Mouse (Mus musculus): ENCODE results near the gene Mlf1.

Mlf1 gene

DNA sequence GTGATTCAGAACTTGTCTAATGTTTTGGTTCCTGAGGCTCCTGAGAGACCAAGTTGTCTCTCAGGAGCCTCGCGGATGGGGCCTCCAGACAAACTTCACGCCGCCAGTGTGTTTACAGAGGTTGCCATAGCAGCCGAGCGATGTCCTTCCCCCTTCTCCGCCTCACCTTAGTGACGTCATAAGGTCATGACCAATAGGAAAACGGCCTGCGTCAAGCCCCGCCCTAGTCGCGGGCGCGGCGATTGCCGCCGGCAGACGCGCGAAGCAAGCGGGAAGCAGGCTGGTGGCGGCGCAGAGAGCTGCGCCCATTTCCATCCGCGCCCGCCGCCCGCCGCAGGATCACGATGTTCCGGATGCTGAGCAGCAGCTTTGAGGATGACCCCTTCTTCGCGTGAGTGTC lies at the start of gene Mlf1:
Gene Mlf1, plus strand, starts transcription at position 226 of the 400 bp plus-strand sequence.
- peak; percentile 93 to 97 for DNase-seq (ENCODE audit: inconsistent age in 2 of 2, low spot score in 1 of 2)

DNA sequence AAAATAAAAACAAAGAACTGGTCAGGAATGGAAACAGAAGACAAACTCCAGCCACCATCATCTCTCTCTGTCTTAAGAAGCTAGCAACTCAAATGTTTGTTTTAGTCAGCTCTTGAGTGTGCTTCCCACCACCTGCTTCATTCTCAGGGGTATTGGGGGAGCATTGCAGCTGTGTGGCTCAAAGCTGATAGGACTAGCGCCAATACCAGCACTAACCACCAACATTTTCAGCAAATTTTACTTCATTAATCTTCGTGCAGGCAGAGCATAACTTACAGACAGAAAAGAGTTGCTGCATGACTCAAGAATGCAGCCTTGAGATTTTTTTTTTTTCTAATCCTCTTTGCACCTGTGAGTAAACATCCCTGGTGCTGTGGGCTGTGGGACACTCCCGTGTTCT lies 34.3 kb upstream of the Mlf1 start:
- no peak for DNase-seq (ENCODE audit: inconsistent age in 2 of 2, low spot score in 1 of 2)

DNA sequence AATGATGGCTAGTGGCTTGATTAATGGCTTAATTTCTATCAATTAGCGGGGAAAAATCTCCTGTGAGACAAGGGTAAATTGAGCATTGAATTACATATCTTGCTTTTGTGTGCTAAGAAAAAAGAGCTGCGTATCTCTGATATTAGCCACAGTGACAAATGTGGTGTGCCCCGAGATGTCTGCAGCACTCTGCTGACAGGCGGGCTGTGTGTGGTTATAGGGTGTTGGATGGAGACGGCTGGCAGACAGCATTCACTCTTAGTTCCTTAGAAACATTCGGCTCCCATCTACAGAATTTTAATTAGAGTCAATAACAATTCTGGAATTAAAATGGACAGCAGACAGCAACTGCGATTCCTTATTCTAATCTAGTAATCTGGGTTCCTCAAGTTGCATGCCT lies 33.0 kb upstream of the Mlf1 start:
- no peak for DNase-seq (ENCODE audit: inconsistent age in 2 of 2, low spot score in 1 of 2)

DNA sequence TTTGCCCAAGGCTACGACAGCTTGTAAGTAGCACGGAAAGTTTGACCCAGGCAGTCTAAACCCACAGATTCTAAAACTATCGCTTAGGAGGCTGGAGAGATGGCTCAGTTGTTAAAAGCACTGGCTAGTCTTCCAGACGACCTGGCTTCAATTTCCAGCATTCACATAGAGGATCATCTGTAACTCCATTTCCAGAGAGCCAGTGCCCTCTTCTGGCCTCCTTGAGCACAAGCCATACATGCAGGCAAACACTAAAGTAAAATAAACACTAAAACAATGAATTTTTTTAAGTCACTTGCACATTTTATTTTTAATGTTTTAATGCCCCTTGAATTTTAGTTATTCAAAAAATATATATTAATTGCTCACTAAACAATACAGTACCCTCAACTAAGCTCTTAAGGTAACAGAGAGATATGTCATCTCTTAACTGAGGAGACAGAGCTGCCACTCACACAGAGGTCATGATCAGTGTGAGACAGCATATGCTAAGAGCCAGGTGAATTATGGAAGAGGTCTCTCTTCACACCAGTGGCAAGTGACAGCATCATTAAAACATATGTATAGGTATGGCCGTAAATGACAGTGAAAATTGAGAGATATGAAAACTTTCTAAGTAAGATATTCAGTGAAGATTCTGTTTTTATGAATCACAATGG lies 30.8 kb upstream of the Mlf1 start:
- peak in 1 of 2 experiments; percentile 18 for DNase-seq (ENCODE audit: inconsistent age in 2 of 2, low spot score in 1 of 2)

DNA sequence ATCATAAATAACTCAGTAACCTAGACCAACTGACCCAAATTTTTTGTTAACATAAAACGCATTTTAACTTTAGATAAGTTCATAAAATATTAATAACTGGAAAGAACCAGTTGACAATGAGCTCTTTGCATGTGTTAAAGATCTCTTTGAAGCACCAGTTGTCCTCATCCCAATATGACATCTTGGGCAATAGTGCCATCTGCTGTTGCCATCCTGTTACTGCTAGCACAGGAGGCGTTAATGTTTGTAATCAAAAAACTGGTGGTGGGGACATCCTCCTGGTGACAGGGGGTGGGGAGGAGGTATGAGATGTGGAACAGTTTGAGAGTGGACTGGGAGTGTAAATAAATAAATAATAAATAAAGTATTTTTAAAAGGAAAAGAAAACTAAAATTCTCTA lies 29.3 kb upstream of the Mlf1 start:
- DNase-seq (ENCODE audit: inconsistent age in 2 of 2, low spot score in 1 of 2) = peak; percentile 31 to 79

DNA sequence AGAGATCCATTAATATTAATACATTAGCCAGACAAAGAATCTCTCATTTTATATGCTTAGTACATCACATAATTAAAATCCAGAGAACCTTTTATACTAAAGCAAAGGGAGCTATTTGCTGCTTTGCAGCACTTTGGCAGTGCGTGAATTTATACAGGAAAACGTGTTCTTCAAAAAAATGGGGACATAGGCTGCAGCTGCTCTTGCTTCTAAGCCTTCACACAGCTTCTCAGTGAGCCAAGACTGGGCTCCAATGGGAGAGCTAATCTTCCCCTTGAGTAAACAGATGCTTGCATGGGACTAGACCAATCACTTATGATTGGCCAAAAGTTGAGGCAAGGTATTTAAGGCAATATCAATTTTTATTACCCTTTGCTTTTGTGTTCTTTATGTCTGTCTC lies 27.2 kb upstream of the Mlf1 start:
- no peak for DNase-seq (ENCODE audit: inconsistent age in 2 of 2, low spot score in 1 of 2)

DNA sequence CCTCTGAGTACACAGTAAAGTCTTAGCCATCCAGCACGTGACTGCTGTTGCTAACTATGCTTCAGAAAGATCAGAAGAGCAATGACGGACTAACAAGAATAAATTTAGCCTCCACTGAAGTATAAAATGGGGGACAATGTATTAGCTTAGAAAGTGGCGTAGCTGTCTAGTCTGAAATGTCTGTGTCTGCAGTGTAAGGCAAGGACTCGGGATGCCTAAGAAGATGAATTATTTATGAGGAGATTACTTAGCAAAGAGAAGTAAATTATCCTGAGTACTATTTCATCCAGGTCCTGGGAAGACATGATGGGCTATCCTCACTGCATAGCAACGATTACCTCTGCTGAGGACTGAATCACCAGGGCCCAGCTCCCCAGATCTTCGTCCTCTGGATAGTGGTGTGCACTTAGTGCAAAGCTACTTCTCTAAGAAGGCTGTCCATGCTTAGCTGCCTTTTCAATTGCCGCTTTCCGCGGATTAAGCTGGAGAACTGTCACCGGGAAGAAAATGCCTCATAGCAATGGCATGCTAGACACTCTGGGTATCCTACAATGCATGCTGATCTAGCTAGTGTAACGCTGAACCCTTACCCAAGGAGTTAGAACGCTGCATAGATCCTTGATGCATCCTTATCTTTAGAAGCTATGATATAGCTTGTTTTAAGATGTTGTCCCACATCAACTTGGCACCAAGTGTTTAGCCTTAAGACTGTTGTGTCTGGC lies 22.3 kb upstream of the Mlf1 start:
- no peak for DNase-seq (ENCODE audit: inconsistent age in 2 of 2, low spot score in 1 of 2)

DNA sequence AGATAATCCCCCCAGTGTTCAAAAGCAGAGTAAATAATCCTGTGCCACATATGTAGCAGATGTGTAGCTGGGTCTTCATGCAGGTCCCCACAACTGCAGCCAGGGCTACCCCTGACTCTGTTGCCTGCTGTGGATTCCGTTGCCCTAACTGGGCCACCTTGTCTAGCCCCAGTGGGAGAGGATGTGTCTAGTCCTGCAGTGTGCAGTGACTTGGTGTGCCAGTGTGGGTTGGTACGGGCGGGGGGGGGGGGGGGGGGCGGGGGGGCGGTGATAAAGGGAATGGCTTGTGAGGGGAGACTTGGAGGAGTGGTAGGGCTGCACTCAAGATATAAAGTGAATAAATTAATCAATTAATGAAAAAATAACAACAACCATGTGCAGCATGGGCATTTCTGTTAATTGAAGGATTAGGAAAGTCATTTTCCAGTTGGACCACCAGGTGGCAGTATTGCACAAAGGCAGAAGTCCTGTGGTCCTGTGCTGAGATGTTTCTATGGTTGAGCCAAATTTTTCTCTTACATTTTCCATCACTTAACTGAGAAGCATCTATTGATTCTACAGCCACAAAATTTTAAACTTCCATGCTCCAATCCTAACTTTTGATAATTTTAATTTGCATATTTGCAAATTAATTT lies 21.7 kb upstream of the Mlf1 start:
- peak; percentile 36 to 74 for DNase-seq (ENCODE audit: inconsistent age in 2 of 2, low spot score in 1 of 2)

DNA sequence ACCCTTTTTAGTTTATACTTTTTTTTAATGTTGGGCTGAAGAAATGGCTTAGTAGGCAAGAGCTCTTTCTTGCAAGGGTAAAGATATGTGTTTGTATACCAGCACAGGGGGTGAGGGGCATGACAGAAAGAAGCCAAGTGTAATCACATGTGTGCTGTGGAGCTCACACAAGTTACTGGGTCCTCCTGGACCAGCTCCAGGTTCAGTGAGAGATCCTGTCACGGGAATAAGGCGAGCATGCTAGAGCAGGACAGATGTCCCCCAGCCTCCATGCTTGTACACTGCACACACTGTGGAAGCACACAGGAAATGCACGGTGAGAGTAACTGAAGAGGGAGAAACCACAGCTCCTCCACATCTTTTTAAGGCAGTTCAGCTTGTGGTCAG lies 21.1 kb upstream of the Mlf1 start:
- DNase-seq (ENCODE audit: inconsistent age in 2 of 2, low spot score in 1 of 2) = no peak

DNA sequence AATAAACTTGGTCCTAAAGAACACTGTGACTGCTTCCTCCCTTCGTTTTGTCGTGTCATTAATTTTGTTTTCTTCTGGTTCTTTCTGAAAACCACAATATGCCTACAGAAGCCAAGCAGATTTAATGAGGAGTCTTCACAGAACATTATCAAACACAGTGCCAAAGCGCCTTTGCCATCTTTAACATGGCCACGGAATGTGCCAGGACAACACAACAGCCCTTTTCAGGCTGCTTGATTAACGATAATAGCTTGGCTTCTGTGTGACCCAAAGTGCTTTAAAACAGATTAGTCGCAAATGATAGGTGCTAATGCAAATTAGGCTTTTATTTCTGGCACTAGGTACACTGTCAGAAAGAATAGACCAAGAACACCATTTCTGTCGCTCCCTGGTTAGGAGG lies 15.5 kb upstream of the Mlf1 start:
- no peak for DNase-seq (ENCODE audit: inconsistent age in 2 of 2, low spot score in 1 of 2)

DNA sequence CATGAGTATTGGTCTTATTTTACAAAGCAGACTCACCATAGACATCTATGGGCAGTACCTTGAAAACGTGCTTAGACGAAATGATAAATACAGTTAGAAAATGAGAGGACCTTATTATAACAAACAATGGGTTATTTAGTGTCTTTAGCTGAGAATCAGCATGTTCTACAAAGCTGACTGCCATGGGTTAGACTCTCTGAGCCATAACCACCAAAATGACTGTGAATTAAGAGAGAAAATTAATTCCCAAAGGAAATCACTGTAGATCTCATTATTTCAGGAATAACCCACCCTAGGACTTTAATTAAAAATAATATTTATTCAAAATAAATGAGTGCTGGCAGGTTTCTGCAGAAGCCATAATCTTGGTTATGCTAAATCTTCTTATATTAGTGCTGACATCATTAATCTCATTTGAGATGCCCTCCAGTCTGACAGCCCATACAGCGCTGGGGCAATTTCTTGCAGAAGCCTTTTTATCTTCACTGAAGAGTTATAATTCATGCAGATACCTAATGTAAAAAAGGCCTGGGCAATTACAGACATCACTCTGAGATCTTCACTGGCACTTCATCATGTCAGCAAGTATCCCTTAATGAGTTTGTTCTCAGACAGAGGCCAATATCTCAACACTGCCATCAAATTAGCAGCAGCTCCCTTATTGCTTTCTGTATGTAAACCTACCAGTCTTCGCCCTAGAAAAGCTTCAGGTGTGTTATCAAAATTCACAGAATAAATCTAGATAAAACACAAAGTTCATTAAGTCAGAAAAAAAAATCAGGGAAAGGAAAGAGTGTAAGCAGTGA lies 7.6 kb upstream of the Mlf1 start:
- no peak for DNase-seq (ENCODE audit: inconsistent age in 2 of 2, low spot score in 1 of 2)

DNA sequence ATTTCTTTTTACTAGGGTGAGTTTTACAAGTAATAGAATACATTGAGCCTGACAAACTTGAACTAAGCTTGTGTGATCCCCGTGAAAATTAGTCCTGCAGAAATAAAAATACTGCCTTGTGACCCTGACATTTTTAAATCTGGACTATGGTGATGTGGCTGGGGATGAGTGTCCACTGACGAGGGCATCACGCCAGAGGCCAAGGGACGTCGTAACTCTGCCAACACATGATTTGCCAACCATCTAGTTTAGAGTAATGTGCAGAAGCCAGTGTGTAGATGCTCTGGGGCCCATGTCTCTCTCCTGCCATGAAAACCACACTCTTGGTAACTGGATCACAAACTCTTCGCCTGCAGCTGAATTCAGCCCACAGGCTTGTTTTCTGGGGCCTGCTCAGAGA lies 6.4 kb upstream of the Mlf1 start:
- DNase-seq (ENCODE audit: inconsistent age in 2 of 2, low spot score in 1 of 2) = peak; percentile 88 to 92

DNA sequence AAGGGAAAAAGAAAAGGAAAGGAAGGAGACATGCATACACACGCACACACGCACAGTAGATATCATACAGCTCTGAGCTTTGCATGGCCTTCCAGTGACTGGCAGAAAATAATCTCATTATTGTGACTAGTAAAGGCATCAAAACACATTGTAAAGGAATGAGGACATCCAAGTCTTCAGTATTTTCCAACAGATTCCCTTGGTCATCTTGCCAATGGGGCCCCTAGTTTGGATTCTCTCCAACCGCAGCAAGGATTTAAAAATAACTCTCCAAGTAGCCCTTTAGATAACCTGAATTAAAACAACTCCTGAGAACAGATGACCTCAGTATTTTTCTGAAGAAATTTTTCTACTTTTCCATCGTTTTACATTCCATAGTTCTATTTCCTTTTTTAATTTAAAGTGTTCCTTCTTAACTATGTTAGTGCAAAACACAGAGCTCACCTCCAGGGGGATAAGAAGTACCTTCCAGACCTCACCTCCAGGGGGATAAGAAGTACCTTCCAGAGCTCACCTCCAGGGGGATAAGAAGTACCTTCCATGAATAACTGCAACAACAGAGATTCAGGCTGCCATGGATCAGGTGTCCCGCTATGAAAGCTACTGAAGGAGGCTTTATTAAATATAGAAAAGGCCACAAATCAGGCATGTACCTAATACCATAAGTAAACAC lies 4.4 kb upstream of the Mlf1 start:
- no peak for DNase-seq (ENCODE audit: inconsistent age in 2 of 2, low spot score in 1 of 2)

DNA sequence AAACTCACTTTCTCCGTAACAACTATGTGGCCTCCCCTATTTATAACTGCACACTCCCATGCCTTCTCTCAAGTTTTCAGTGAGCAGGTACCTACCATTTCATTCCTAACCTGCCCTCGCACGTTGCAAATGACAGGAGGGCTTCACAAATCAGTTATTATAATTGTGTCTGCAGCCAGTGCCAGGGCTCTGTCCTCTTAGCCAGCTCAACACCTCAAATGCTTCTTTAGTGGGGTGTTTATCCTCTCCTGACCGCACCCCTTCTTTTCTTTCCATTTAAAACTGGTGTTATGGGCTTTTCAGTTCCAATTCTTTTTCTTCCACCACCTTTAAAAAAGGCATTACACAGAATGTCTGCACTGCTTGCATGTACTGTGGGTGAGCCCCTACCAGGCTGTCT lies 1.7 kb upstream of the Mlf1 start:
- DNase-seq (ENCODE audit: inconsistent age in 2 of 2, low spot score in 1 of 2) = no peak

DNA sequence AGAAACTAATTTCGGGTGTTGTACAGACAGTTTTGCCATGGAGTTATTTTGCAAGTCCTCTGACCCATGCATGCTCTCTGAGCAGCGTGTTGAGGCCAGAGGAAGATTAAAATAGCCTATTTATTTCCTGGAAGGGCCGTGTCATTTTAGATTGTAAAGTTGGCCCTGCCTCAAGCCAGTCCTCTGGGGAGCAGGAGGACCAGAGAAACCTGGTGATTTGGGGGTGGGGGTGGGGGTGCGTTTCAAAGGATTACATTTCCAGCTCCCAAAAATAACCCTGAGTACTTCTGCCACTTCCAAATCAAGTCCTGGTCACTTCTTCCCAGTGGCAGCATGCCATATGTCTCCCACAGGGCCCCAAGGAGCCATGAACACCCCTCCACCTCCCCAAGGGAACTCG lies 1.1 kb upstream of the Mlf1 start:
- no peak for DNase-seq (ENCODE audit: inconsistent age in 2 of 2, low spot score in 1 of 2)

DNA sequence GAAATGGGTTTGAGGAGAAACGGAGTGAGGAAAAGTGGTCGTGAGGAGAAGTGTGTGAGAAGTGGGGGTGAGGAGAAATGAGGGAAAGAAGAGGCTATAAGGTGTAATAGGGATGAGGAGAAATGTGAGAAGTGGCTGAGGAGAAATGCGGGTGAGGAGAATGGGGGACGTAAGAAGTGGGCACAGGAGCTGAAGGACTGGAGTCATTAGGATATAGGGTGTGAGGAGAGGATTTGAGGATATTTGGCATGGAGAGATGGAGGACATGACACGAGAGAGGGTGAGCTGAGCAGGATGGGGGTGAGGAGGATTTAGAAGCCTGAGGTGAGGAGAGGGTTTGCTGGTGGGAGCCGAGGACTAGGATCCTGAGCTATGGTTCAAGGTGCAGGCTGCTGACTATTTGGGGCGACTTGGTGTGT lies 472 bp downstream of the Mlf1 start:
- DNase-seq (ENCODE audit: inconsistent age in 2 of 2, low spot score in 1 of 2) = no peak

DNA sequence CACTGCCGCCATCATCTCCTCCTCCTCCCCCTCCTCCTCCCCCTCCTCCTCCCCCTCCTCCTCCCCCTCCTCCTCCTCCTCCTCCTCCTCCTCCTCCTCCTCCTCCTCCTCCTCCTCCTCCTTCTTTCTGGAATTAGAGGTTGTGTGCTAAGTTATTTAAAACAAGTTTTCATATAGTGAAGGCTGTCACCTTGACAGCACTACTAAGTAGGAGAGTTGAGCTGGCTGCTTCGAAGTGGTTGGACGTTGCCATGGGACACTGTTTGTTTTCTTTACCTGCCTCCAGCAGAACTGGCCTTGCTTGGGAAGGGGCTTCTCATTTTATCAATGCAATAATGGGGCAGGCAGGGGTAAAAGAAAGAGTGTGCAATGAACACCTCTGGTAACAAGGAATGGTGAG lies 1.2 kb downstream of the Mlf1 start, which contains the start of gene Gm17402:
Gene Gm17402, minus strand, starts transcription at position 101 of the 400 bp plus-strand sequence.
- DNase-seq (ENCODE audit: inconsistent age in 2 of 2, low spot score in 1 of 2) = no peak

DNA sequence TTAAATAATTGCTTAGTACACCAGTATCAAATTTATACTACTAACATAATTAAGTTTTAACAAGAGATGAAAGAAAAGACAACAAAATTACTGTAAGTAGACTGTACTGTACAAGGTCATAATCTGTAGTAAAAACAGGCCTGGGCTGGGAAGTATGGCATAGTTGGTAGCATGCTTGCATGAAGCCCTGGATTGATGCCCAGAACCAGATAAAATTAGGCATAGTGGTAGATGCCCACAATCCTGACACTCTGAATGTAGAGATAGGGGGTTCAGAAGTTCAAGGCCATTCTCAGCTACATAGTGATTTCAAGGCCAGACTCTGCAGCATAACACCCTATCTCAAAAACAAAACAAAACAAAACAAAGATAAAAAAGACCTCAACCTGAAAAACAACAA lies 4.3 kb downstream of the Mlf1 start:
- DNase-seq (ENCODE audit: inconsistent age in 2 of 2, low spot score in 1 of 2) = no peak

DNA sequence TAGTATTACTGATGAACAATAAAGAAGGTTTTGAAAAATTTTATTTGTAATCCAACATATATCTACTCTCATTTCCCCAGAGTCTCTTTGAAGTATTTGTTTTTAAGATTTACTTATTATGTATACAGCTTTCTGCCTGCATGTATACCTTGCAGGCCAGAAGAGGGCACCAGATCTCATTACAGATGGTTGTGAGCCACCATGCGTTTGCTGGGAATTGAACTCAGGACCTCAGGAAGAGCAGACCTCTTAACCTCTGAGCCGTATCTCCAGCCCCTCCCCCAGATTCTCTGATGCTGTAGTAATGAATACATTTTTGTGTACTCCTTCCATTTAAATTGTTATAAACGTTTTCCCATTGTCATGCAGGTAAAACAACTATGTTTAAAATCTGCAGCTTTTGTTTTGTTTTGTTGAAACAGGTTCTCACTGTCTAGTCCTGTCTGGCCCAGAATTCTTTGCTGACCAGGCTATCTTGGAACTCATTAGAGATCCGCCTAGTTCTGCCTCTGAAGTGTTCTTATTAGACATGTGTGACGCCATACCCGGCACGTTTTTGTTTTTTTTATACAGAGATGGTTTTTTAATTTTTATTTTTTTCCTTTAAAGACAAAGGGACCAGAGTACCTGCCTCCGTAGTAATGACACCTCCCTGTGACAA lies 55.6 kb downstream of the Mlf1 start:
- no peak for DNase-seq (ENCODE audit: inconsistent age in 2 of 2, low spot score in 1 of 2)

DNA sequence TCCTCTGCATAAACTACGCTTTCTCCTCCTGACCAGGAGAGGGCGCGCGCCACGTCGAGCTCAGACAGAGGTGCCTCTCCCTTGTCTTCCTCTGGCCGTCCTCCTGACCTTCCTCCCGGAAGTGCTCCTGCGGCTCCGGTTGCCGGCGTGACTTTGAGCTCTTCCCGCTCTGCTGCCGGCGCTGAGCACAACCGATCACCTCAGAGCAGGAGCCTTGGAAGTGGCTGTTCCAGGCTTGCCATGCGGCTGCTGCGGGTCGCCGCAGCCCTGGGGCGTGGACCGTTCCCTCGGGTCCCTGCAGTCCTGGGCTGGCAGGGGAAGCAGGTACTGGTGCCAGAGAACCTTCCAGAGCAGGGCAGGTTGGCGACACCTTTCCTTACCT lies 56.1 kb downstream of the Mlf1 start, which contains the start of gene Gfm1:
Gene Gfm1, plus strand, starts transcription at position 98 of the 382 bp plus-strand sequence.
- peak; percentile 91 to 96 for DNase-seq (ENCODE audit: inconsistent age in 2 of 2, low spot score in 1 of 2)

Data from adrenal gland, adult (tissue).